Mouse (Mus musculus): ENCODE measurements around the gene Snx6.
"Not testable (repeated sequence)": the region's sequence is repeated elsewhere in the genome, so short reads cannot be mapped to it uniquely, and the experiment has no call there.

The Snx6 gene

GRCm38 (mm10) chr12:54710494-54710879 lies 85.0 kb downstream of the Snx6 start:
- DNase-seq (ENCODE audit: low read depth in 2 of 2, low spot score in 2 of 2), result peak; percentile 38 to 55

- not testable (repeated sequence) for DNase-seq (ENCODE audit: low read depth in 2 of 2, low spot score in 2 of 2)
Measured at GRCm38 (mm10) chr12:54709691-54710493, 85.6 kb downstream of the Snx6 start.

- DNase-seq (ENCODE audit: low read depth in 2 of 2, low spot score in 2 of 2), result no peak
Measured at GRCm38 (mm10) chr12:54699394-54699793, 96.1 kb downstream of the Snx6 start.

- no peak for DNase-seq (ENCODE audit: low read depth in 2 of 2, low spot score in 2 of 2)
Measured at GRCm38 (mm10) chr12:54697791-54698250, 97.7 kb downstream of the Snx6 start.

- DNase-seq (ENCODE audit: low read depth in 2 of 2, low spot score in 2 of 2), result peak; percentile 41 to 45
Measured at GRCm38 (mm10) chr12:54697003-54697597, 98.4 kb downstream of the Snx6 start.

Data from CD8-positive naive resting alpha-beta T cell, adult 2 months (primary cell).